Mouse (Mus musculus) erythroblast, adult 5-6 weeks (primary cell): ENCODE results near the gene Pm20d1. TPM values are rescaled to one million over a fixed set of nuclear protein-coding genes. Genes with fewer than 3 reads are reported as not detected.

Source experiments
- ATAC-seq: replicated peaks from 2 replicates; pipeline ENCODE4 v1.8.0; 2016; ENCODE audit warnings: moderate number of reproducible peaks, mild to moderate bottlenecking, moderate TSS enrichment, inconsistent platforms; ENCODE audit not compliant: poor library complexity, low FRiP score, severe bottlenecking
- total RNA-seq, 2 experiments: library from RNA; stranded (forward) in 1 of 2; stranded (reverse) in 1 of 2; fragments of 150-400 nt in 1 of 2; fragments of 200-764, 138-1000 nt in 1 of 2; gene quantifications; 2 replicates each; pipeline versions ENCODE4 v1.2.3 to v1.2.4; 2015 to 2017; ENCODE audit warnings: low replicate concordance in 2 of 2

Pm20d1 gene
- total RNA-seq (2015; ENCODE audit: low replicate concordance) (not detected in 2 replicates), total RNA-seq (2017; ENCODE audit: low replicate concordance) (not detected in 2 replicates)

- no peak for ATAC-seq
Observed at GRCm38 (mm10) chr1:131797202-131797909, at the start of gene Pm20d1. TSS of gene Pm20d1 (plus strand) at chr1:131797381.

GRCm38 (mm10) chr1:131747761-131748160, 49.4 kb upstream of the Pm20d1 start:
- ATAC-seq = no peak

GRCm38 (mm10) chr1:131748636-131749035, 48.5 kb upstream of the Pm20d1 start:
- ATAC-seq = no peak

- ATAC-seq = no peak
Observed at GRCm38 (mm10) chr1:131749706-131750545, 47.3 kb upstream of the Pm20d1 start.

- no peak for ATAC-seq
Observed at GRCm38 (mm10) chr1:131751181-131751890, 45.8 kb upstream of the Pm20d1 start.

- ATAC-seq = no peak
Observed at GRCm38 (mm10) chr1:131751891-131752311, 45.3 kb upstream of the Pm20d1 start.

- ATAC-seq = no peak
Observed at GRCm38 (mm10) chr1:131754212-131754829, 42.9 kb upstream of the Pm20d1 start.

- no peak for ATAC-seq
Observed at GRCm38 (mm10) chr1:131754916-131755315, 42.3 kb upstream of the Pm20d1 start.

GRCm38 (mm10) chr1:131757211-131757610, 40.0 kb upstream of the Pm20d1 start:
- ATAC-seq = no peak

- ATAC-seq = no peak
Observed at GRCm38 (mm10) chr1:131758796-131759195, 38.4 kb upstream of the Pm20d1 start.

GRCm38 (mm10) chr1:131759667-131760427, 37.3 kb upstream of the Pm20d1 start:
- no peak for ATAC-seq

- ATAC-seq = no peak
Observed at GRCm38 (mm10) chr1:131760428-131760820, 36.8 kb upstream of the Pm20d1 start.

- ATAC-seq = no peak
Observed at GRCm38 (mm10) chr1:131761079-131761831, 35.9 kb upstream of the Pm20d1 start.

- no peak for ATAC-seq
Observed at GRCm38 (mm10) chr1:131763683-131764082, 33.5 kb upstream of the Pm20d1 start.

- no peak for ATAC-seq
Observed at GRCm38 (mm10) chr1:131764581-131765338, 32.4 kb upstream of the Pm20d1 start.

- peak; percentile 75 for ATAC-seq
Observed at GRCm38 (mm10) chr1:131765357-131766001, 31.7 kb upstream of the Pm20d1 start.

- no peak for ATAC-seq
Observed at GRCm38 (mm10) chr1:131769296-131769695, 27.9 kb upstream of the Pm20d1 start.
